Mouse (Mus musculus) macrophage (primary cell): ENCODE measurements at regions not wholly inside any gene's neighbourhood (a gene's known extent, or its start where the extent isn't known, plus 50 kb on each side); places are given as distances from the start of the nearest gene placed in this dataset.

ENCODE experiments used
- H3K27ac ChIP-seq: fragments of 350-480 bp; formaldehyde crosslinking; 2 replicates; pipeline ENCODE4 v1.9.0; 2021
- H3K36me3 ChIP-seq: fragments of 350-480 bp; formaldehyde crosslinking; 2 replicates; pipeline ENCODE4 v1.9.0; 2021; ENCODE audit errors: inconsistent target
- H3K4me3 ChIP-seq: fragments of 350-480 bp; formaldehyde crosslinking; 2 replicates; pipeline ENCODE4 v1.9.0; 2021; ENCODE audit errors: inconsistent target
- H3K79me2 ChIP-seq: fragments of 350-480 bp; formaldehyde crosslinking; 2 replicates; pipeline ENCODE4 v1.9.0; 2021; ENCODE audit errors: inconsistent target
- WGBS: methylation state at CpG from one replicate; pipeline ENCODE4 v1.1.7; 2026; ENCODE audit warnings: inconsistent platforms; ENCODE audit not compliant: missing documents; 5-methylcytosine and 5-hydroxymethylcytosine counted together

GRCm38 (mm10) chr6:54754810-54755209 lies 61.9 kb upstream of the Znrf2 start:
- Histone ChIP-seq H3K4me3 (no peak overlapping the region), H3K27ac (no peak overlapping the region), H3K36me3 (no peaks in the 10 kb centered on the region), H3K79me2 (no peaks in the 10 kb centered on the region)
- WGBS, result 90% methylated on average over 2 of the region's 2 CpGs

GRCm38 (mm10) chr6:54757511-54757911 lies 59.2 kb upstream of the Znrf2 start:
- WGBS, result 100% methylated on average over 5 of the region's 5 CpGs
- Histone ChIP-seq H3K4me3 (no peak overlapping the region), H3K36me3 (no peaks in the 10 kb centered on the region), H3K79me2 (no peaks in the 10 kb centered on the region), H3K27ac (no peak overlapping the region)

- H3K79me2 ChIP-seq, result no peaks in the 10 kb centered on the region
- no peak overlapping the region for H3K4me3 ChIP-seq
- H3K27ac ChIP-seq, result no peak overlapping the region
- no peaks in the 10 kb centered on the region for H3K36me3 ChIP-seq
- WGBS, result 100% methylated on average over 2 of the region's 2 CpGs
These were observed 58.6 kb upstream of the Znrf2 start for GRCm38 (mm10) chr6:54758112-54758511.

GRCm38 (mm10) chr6:54759263-54759662 lies 57.5 kb upstream of the Znrf2 start:
- 86% methylated on average over 8 of the region's 8 CpGs for WGBS
- Histone ChIP-seq H3K36me3 (no peaks in the 10 kb centered on the region), H3K79me2 (no peaks in the 10 kb centered on the region), H3K27ac (no peak overlapping the region), H3K4me3 (no peak overlapping the region)

GRCm38 (mm10) chr6:54759942-54760498 lies 56.7 kb upstream of the Znrf2 start:
- Histone ChIP-seq H3K4me3 (peak overlapping the region; percentile 7; the same call in 1 of the 2 replicates), H3K27ac (0 out of 2 replicates have a peak overlapping the region, but pooled peaks have one; percentile 12), H3K36me3 (no peaks in the 10 kb centered on the region), H3K79me2 (no peaks in the 10 kb centered on the region)
- WGBS, result 8% methylated on average over 11 of the region's 11 CpGs

- H3K4me3 ChIP-seq, result no peak overlapping the region
- WGBS, result 79% methylated on average over 2 of the region's 2 CpGs
- no peaks in the 10 kb centered on the region for H3K79me2 ChIP-seq
- H3K36me3 ChIP-seq, result no peaks in the 10 kb centered on the region
- no peak overlapping the region for H3K27ac ChIP-seq
These were observed 56.2 kb upstream of the Znrf2 start for GRCm38 (mm10) chr6:54760541-54760940.

GRCm38 (mm10) chr6:54762021-54762420 lies 54.7 kb upstream of the Znrf2 start:
- H3K36me3 ChIP-seq, result no peaks in the 10 kb centered on the region
- H3K4me3 ChIP-seq, result no peak overlapping the region
- no peak overlapping the region for H3K27ac ChIP-seq
- 90% methylated on average over 5 of the region's 5 CpGs for WGBS
- no peaks in the 10 kb centered on the region for H3K79me2 ChIP-seq

- Histone ChIP-seq H3K79me2 (no peaks in the 10 kb centered on the region), H3K27ac (no peak overlapping the region), H3K4me3 (no peak overlapping the region), H3K36me3 (no peaks in the 10 kb centered on the region)
- 82% methylated on average over 4 of the region's 5 CpGs for WGBS
These were observed 54.2 kb upstream of the Znrf2 start for GRCm38 (mm10) chr6:54762499-54762898.

GRCm38 (mm10) chr6:54763669-54764068 lies 53.0 kb upstream of the Znrf2 start:
- Histone ChIP-seq H3K79me2 (no peaks in the 10 kb centered on the region), H3K36me3 (no peaks in the 10 kb centered on the region), H3K4me3 (no peak overlapping the region), H3K27ac (no peak overlapping the region)
- 95% methylated on average over 4 of the region's 4 CpGs for WGBS

- no peak overlapping the region for H3K4me3 ChIP-seq
- 45% methylated on average over 2 of the region's 2 CpGs for WGBS
- no peak overlapping the region for H3K27ac ChIP-seq
- no peaks in the 10 kb centered on the region for H3K36me3 ChIP-seq
- H3K79me2 ChIP-seq, result no peaks in the 10 kb centered on the region
These were observed 51.0 kb upstream of the Znrf2 start for GRCm38 (mm10) chr6:54765715-54766114.

- Histone ChIP-seq H3K36me3 (no peaks in the 10 kb centered on the region), H3K4me3 (no peak overlapping the region), H3K79me2 (no peaks in the 10 kb centered on the region), H3K27ac (no peak overlapping the region)
- WGBS, result 83% methylated on average over 5 of the region's 5 CpGs
These were observed 50.1 kb upstream of the Znrf2 start for GRCm38 (mm10) chr6:54766485-54767112.
